Mouse (Mus musculus): ENCODE results near the gene Ggnbp2. TPM values are rescaled to one million over a fixed set of nuclear protein-coding genes. Genes with fewer than 3 reads are reported as not detected.
"Not testable (repeated sequence)": the region's sequence is repeated elsewhere in the genome, so short reads cannot be mapped to it uniquely, and the experiment has no call there.

Ggnbp2 gene
- polyA plus RNA-seq, 1 experiment from 2014 or later: 71.0 TPM

GRCm38 (mm10) chr11:84829495-84829894 is 41.1 kb downstream of the Ggnbp2 start:
- peak overlapping the region; percentile 58 for H3K27ac ChIP-seq
- not testable (repeated sequence) for H3K9me3 ChIP-seq; H3K27me3 ChIP-seq; ATAC-seq (ENCODE audit: low FRiP score, low read depth)
- H3K36me3 ChIP-seq: peaks cover 44% of the 10 kb centered on the region
- peak overlapping the region; percentile 89 for H3K4me2 ChIP-seq (replicated peaks)
- peak overlapping the region; percentile 80 for H3K4me3 ChIP-seq
- peaks cover 14% of the 10 kb centered on the region; the same call in 1 of the 2 replicates for H3K4me1 ChIP-seq
- peak overlapping the region; percentile 79 for H3K9ac ChIP-seq
- 73% methylated on average over 11 of the region's 11 CpGs for WGBS

GRCm38 (mm10) chr11:84828516-84829399 is 41.9 kb downstream of the Ggnbp2 start, which contains the start of gene Dhrs11:
Gene Dhrs11, minus strand, starts transcription at chr11:84828994.
- Histone ChIP-seq H3K4me1 (peaks cover 14% of the 10 kb centered on the region; the same call in 1 of the 2 replicates), H3K9ac (peak within 1 kb of the TSS; percentile 79), H3K27me3 (no peaks in the 10 kb centered on the region), H3K9me3 (no peaks in the 10 kb centered on the region), H3K27ac (peak within 1 kb of the TSS; percentile 74), H3K4me2 (replicated peaks) (peak within 1 kb of the TSS; percentile 89), H3K4me3 (peak within 1 kb of the TSS; percentile 80), H3K36me3 (peaks cover 36% of the 10 kb centered on the region)
- ATAC-seq (ENCODE audit: low FRiP score, low read depth): peak; percentile 93
- WGBS: under 1% methylated on average over 62 of the region's 62 CpGs

GRCm38 (mm10) chr11:84827901-84828503 is 42.6 kb downstream of the Ggnbp2 start:
- Histone ChIP-seq H3K4me3 (peak overlapping the region; percentile 80), H3K9ac (peak overlapping the region; percentile 79), H3K36me3 (peaks cover 31% of the 10 kb centered on the region), H3K9me3 (no peaks in the 10 kb centered on the region), H3K4me1 (peaks cover 14% of the 10 kb centered on the region; the same call in 1 of the 2 replicates), H3K27ac (no peak overlapping the region), H3K4me2 (replicated peaks) (peak overlapping the region; percentile 89), H3K27me3 (no peaks in the 10 kb centered on the region)
- no peak for ATAC-seq (ENCODE audit: low FRiP score, low read depth)
- 43% methylated on average over 3 of the region's 3 CpGs for WGBS

GRCm38 (mm10) chr11:84827492-84827891 is 43.1 kb downstream of the Ggnbp2 start:
- peak overlapping the region; percentile 89; the same call in 1 of the 2 replicates for H3K4me2 ChIP-seq (replicated peaks)
- no peak for ATAC-seq (ENCODE audit: low FRiP score, low read depth)
- H3K36me3 ChIP-seq: peaks cover 28% of the 10 kb centered on the region
- no peaks in the 10 kb centered on the region for H3K9me3 ChIP-seq
- H3K9ac ChIP-seq: no peak overlapping the region
- H3K27me3 ChIP-seq: no peaks in the 10 kb centered on the region
- 0 out of 2 replicates have a peak overlapping the region, but pooled peaks have one; percentile 80 for H3K4me3 ChIP-seq
- no peak overlapping the region for H3K27ac ChIP-seq
- peaks cover 14% of the 10 kb centered on the region; the same call in 1 of the 2 replicates for H3K4me1 ChIP-seq

GRCm38 (mm10) chr11:84826185-84826584 is 44.4 kb downstream of the Ggnbp2 start:
- Histone ChIP-seq H3K4me1 (peaks cover 14% of the 10 kb centered on the region; the same call in 1 of the 2 replicates), H3K9ac (no peak overlapping the region), H3K36me3 (peaks cover 25% of the 10 kb centered on the region), H3K9me3 (no peaks in the 10 kb centered on the region), H3K4me2 (replicated peaks) (no peak overlapping the region), H3K4me3 (no peak overlapping the region), H3K27me3 (no peaks in the 10 kb centered on the region), H3K27ac (0 out of 2 replicates have a peak overlapping the region, but pooled peaks have one; percentile 22)
- ATAC-seq (ENCODE audit: low FRiP score, low read depth): no peak
- 61% methylated on average over 3 of the region's 3 CpGs for WGBS

- no peak overlapping the region; the same call in 1 of the 2 replicates for H3K4me2 ChIP-seq (replicated peaks)
- no peak overlapping the region for H3K9ac ChIP-seq
- 82% methylated on average over 10 of the region's 10 CpGs for WGBS
- peaks cover 14% of the 10 kb centered on the region; the same call in 1 of the 2 replicates for H3K4me1 ChIP-seq
- H3K27ac ChIP-seq: no peak overlapping the region
- no peaks in the 10 kb centered on the region for H3K27me3 ChIP-seq
- no peak for ATAC-seq (ENCODE audit: low FRiP score, low read depth)
- no peak overlapping the region for H3K4me3 ChIP-seq
- peaks cover 19% of the 10 kb centered on the region for H3K36me3 ChIP-seq
- no peaks in the 10 kb centered on the region for H3K9me3 ChIP-seq
Observed at GRCm38 (mm10) chr11:84825261-84825807, 45.3 kb downstream of the Ggnbp2 start.

- no peaks in the 10 kb centered on the region for H3K9me3 ChIP-seq
- no peak for ATAC-seq (ENCODE audit: low FRiP score, low read depth)
- no peak overlapping the region for H3K4me2 ChIP-seq (replicated peaks)
- peaks cover 14% of the 10 kb centered on the region; the same call in 1 of the 2 replicates for H3K4me1 ChIP-seq
- H3K27me3 ChIP-seq: no peaks in the 10 kb centered on the region
- H3K36me3 ChIP-seq: peaks cover 12% of the 10 kb centered on the region
- no peak overlapping the region for H3K4me3 ChIP-seq
- no peak overlapping the region for H3K27ac ChIP-seq
- WGBS: 69% methylated on average over 10 of the region's 10 CpGs
- H3K9ac ChIP-seq: no peak overlapping the region
Observed at GRCm38 (mm10) chr11:84823484-84823897, 47.1 kb downstream of the Ggnbp2 start.

- 81% methylated on average over 5 of the region's 5 CpGs for WGBS
Observed at GRCm38 (mm10) chr11:84822487-84822886, 48.1 kb downstream of the Ggnbp2 start.

GRCm38 (mm10) chr11:84821131-84821770 is 49.4 kb downstream of the Ggnbp2 start:
- ATAC-seq (ENCODE audit: low FRiP score, low read depth): no peak
- Histone ChIP-seq H3K27ac (no peak overlapping the region), H3K9me3 (no peaks in the 10 kb centered on the region), H3K9ac (no peak overlapping the region), H3K27me3 (no peaks in the 10 kb centered on the region), H3K4me1 (peaks cover 15% of the 10 kb centered on the region; the same call in 1 of the 2 replicates), H3K4me3 (no peak overlapping the region), H3K36me3 (peaks cover 12% of the 10 kb centered on the region), H3K4me2 (replicated peaks) (no peak overlapping the region)
- 78% methylated on average over 9 of the region's 9 CpGs for WGBS

More at GRCm38 (mm10) chr11:84822487-84822886, 48.1 kb downstream of the Ggnbp2 start:
- H3K4me2 ChIP-seq (replicated peaks): no peak overlapping the region
- H3K36me3 ChIP-seq: peaks cover 12% of the 10 kb centered on the region
- ATAC-seq (ENCODE audit: low FRiP score, low read depth): no peak
- peaks cover 15% of the 10 kb centered on the region; the same call in 1 of the 2 replicates for H3K4me1 ChIP-seq
- no peak overlapping the region for H3K4me3 ChIP-seq
- no peaks in the 10 kb centered on the region for H3K27me3 ChIP-seq
- no peaks in the 10 kb centered on the region for H3K9me3 ChIP-seq
- H3K27ac ChIP-seq: no peak overlapping the region
- 0 out of 2 replicates have a peak overlapping the region, but pooled peaks have one; percentile 4 for H3K9ac ChIP-seq

- Histone ChIP-seq H3K4me3 (peak within 1 kb of the TSS; percentile 75), H3K27ac (peak within 1 kb of the TSS; percentile 70; the same call in 1 of the 2 replicates), H3K9me3 (no peaks in the 10 kb centered on the region), H3K27me3 (no peaks in the 10 kb centered on the region), H3K9ac (peak within 1 kb of the TSS; percentile 75), H3K4me2 (replicated peaks) (peak within 1 kb of the TSS; percentile 99), H3K4me1 (peaks cover 12% of the 10 kb centered on the region; the same call in 1 of the 2 replicates), H3K36me3 (peaks cover 12% of the 10 kb centered on the region)
- ATAC-seq (ENCODE audit: low FRiP score, low read depth): peak; percentile 87
- under 1% methylated on average over 55 of the region's 55 CpGs for WGBS
Observed at GRCm38 (mm10) chr11:84818961-84819692, 51.5 kb downstream of the Ggnbp2 start, which contains the start of gene Mrm1. Gene Mrm1, minus strand, starts transcription at chr11:84819515.
